Mouse (Mus musculus): ENCODE measurements at regions not wholly inside any gene's neighbourhood (a gene's known extent, or its start where the extent isn't known, plus 50 kb on each side); places are given as distances from the start of the nearest gene placed in this dataset.

GRCm38 (mm10) chr10:126189001-126189400 is 223.0 kb downstream of the Lrig3 start:
- Histone ChIP-seq H3K4me1 (ENCODE audit: control insufficient read depth in 1 of 2, insufficient read depth in 2 of 2, low read length in 2 of 2) (no peaks in the 10 kb centered on the region), H3K79me2 (ENCODE audit: control insufficient read depth, insufficient read depth, low read length, poor library complexity) (no peaks in the 10 kb centered on the region), H3K4me3 (ENCODE audit: control insufficient read depth in 1 of 2, insufficient read depth in 1 of 2, low read depth in 2 of 2, low read length in 2 of 2) (no peak overlapping the region), H3K27me3 (ENCODE audit: control insufficient read depth in 1 of 2, insufficient read depth in 2 of 2, low read length in 2 of 2) (no peaks in the 10 kb centered on the region), H3K9ac (ENCODE audit: control insufficient read depth, low read depth, low read length, poor library complexity, severe bottlenecking) (no peak overlapping the region), H3K27ac (ENCODE audit: control insufficient read depth, low read depth, low read length) (no peak overlapping the region), H3K36me3 (ENCODE audit: control insufficient read depth in 1 of 2, insufficient read depth in 2 of 2, low read length in 2 of 2) (no peaks in the 10 kb centered on the region), H3K9me3 (replicated peaks; ENCODE audit: insufficient read depth, low read length) (no peaks in the 10 kb centered on the region)
- TF ChIP-seq ZMIZ1 (IDR thresholded peaks at IDR 0.05; ENCODE audit: low read depth, low read length) (no peak), NELFE (IDR thresholded peaks at IDR 0.05; ENCODE audit: low read depth, low read length) (no peak), KAT2A (conservative IDR thresholded peaks at IDR 0.05; ENCODE audit: low read depth, low read length) (no peak), POLR2AphosphoS5 (IDR thresholded peaks at IDR 0.05; ENCODE audit: borderline replicate concordance, low read depth, low read length) (no peak)
- no peak for DNase-seq (ENCODE audit: low read depth, low spot score)
